7 mouse cellular contexts compared by ENCODE assay signal in the genomic region with DNA sequence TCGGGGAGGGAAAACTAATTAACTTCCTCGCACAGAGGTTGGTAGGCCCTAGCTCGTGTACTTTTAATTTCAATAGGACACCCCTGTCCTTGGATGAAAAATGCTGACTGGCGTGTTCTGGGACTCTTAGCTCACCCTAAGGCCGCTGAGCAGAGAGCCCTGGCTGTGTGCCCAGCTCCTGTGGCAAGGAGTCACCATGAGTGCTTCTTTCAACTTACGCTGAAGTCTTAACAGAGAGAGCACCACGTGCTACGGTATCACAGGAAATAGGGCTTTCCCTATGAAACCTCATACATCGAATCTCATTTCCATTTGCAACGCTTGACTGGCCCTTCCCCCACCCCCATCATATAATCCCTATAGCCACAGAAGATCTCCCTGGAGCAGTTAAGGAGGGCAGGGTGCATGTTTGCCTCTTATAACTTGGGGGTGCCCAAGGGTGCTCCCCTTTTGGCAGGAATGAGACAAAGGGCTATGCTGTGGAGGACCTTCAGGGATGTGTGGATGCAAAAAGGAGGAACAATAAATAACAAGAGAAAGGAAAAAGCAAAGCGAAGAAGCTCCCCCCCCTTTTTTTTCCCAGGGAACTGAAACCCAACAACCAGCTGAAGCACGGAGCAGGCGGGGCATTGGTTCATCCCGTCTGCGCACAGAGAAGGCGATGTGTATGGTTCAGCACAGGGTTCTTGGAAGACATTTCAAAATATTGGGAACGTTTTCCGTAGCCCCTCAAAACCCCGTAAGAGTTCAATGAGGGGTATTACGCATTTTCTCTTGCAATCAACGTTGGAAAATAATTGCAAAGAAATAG. TPM values are rescaled to one million over a fixed set of nuclear protein-coding genes. Genes with fewer than 3 reads are reported as not detected.
DNase-seq lines count a peak whose midpoint lies in the region; ATAC-seq lines count a peak whose summit lies in the region.

No protein-coding gene starts in this region.

- no peaks in the 10 kb centered on the region for H3K9me3 ChIP-seq in stomach, embryonic 14.5 days (ENCODE audit: control insufficient read depth, low read depth, low read length)

- H3K4me2 ChIP-seq in stomach, embryonic 14.5 days (replicated peaks; ENCODE audit: low read depth, low read length), result no peak overlapping the region

- H3K4me1 ChIP-seq in stomach, embryonic 14.5 days (ENCODE audit: control insufficient read depth, insufficient read depth, low read length), result peaks cover 7% of the 10 kb centered on the region; the same call in 1 of the 2 replicates

- DNase-seq in thymus, adult 18-20 months, result peak; percentile 3 to 7
- no peak for DNase-seq in thymus, postnatal 10 days (ENCODE audit: low spot score in 2 of 2)
- peak; percentile 42 to 51 for DNase-seq in cerebellum, postnatal 36 days
- peak; percentile 82 to 89 for DNase-seq in heart, adult 18-20 months
- DNase-seq in kidney, adult 8-10 months, result peak; percentile 68 to 75

- H3K79me2 ChIP-seq in macrophage (ENCODE audit: inconsistent target), result no peaks in the 10 kb centered on the region

- ATAC-seq in stomach, embryonic 14.5 days (ENCODE audit: insufficient number of reproducible peaks, insufficient read depth, low FRiP score, low read depth), result peak; percentile 69; the same call in 1 of the 2 replicates

- H3K27me3 ChIP-seq in stomach, embryonic 14.5 days (ENCODE audit: control insufficient read depth, insufficient read depth, low read length), result no peaks in the 10 kb centered on the region

- 0 out of 2 replicates have a peak overlapping the region, but pooled peaks have one; percentile 15 for H3K27ac ChIP-seq in macrophage
- H3K27ac ChIP-seq in stomach, embryonic 14.5 days (ENCODE audit: low read length), result no peak overlapping the region

- H3K9ac ChIP-seq in stomach, embryonic 14.5 days (replicated peaks; ENCODE audit: low read depth, low read length), result no peak overlapping the region

- no peak overlapping the region for H3K4me3 ChIP-seq in macrophage (ENCODE audit: inconsistent target)
- H3K4me3 ChIP-seq in stomach, embryonic 14.5 days (ENCODE audit: low read depth, low read length), result no peak overlapping the region

- WGBS in macrophage (ENCODE audit: missing documents), result 43% methylated on average over 21 of the region's 21 CpGs
- WGBS in stomach, embryonic 14.5 days, result 65% methylated on average over 21 of the region's 21 CpGs

- H3K36me3 ChIP-seq in macrophage (ENCODE audit: inconsistent target), result no peaks in the 10 kb centered on the region
- H3K36me3 ChIP-seq in stomach, embryonic 14.5 days (ENCODE audit: control insufficient read depth, insufficient read depth, low read length), result no peaks in the 10 kb centered on the region

RNA-seq across cellular contexts. Expression of a gene that starts 39.0 kb away (rescaled TPM):
- total RNA-seq in heart, adult 18-20 months (2021), result not detected
- total RNA-seq in macrophage (2018; cell fraction: chromatin; rRNA removed), result not detected
- total RNA-seq in macrophage (2018; cell fraction: cytosol; rRNA removed), result not detected
- total RNA-seq in macrophage (2018; cell fraction: nucleus; rRNA removed), result not detected
- not detected in 3 replicates for polyA plus RNA-seq in macrophage (2018)
- not detected in 2 replicates for polyA plus RNA-seq in stomach, embryonic 14.5 days (2014; fragmentation: Nextera tagmentation; extraction: Ambion mirVana)

Comparison
In these comparisons a context has a peak if more than half of its experiments do, and no peak if none do; other contexts are left out.
1. DNase-seq: peak in thymus, adult 18-20 months (2 of 2), cerebellum, postnatal 36 days (2 of 2), heart, adult 18-20 months (2 of 2) and kidney, adult 8-10 months (2 of 2); none in thymus, postnatal 10 days (0 of 2).